23 mouse cellular contexts compared by ENCODE assay signal in genomic region chr11:61553015-61553754, GRCm38 (mm10). TPM values are rescaled to one million over a fixed set of nuclear protein-coding genes. Genes with fewer than 3 reads are reported as not detected.
DNase-seq lines count a peak whose midpoint lies in the region; TF ChIP-seq lines count a peak whose summit lies in the region.
"Had no signal": no experiment of that assay in that cellular context is flagged by ENCODE, and none has a peak within 500 bp of the region (broad histone marks: within the 10 kb centered on the region; RNA-seq: fewer than 3 reads in every experiment).

No protein-coding gene starts in this region.

- 58% methylated on average over 3 of the region's 3 CpGs for WGBS in heart, adult 2 months
- WGBS in heart, embryonic 10.5 days, result 82% methylated on average over 3 of the region's 3 CpGs
- WGBS in midbrain, embryonic 10.5 days, result 77% methylated on average over 3 of the region's 3 CpGs

- TF ChIP-seq POLR2A in heart, adult 2 months (IDR thresholded peaks at IDR 0.05; ENCODE audit: insufficient read depth, low read depth, low read length), result no peak

- peaks cover 10% of the 10 kb centered on the region for H3K4me1 ChIP-seq in heart, adult 2 months (ENCODE audit: control insufficient read depth, insufficient read depth, low read length)
- H3K4me1 ChIP-seq in heart, embryonic 10.5 days, result peaks cover 10% of the 10 kb centered on the region; the same call in 1 of the 2 replicates
- H3K4me1 ChIP-seq in midbrain, embryonic 10.5 days, result no peaks in the 10 kb centered on the region

- TF ChIP-seq CTCF in heart, adult 2 months (IDR thresholded peaks at IDR 0.05), result 0 out of 2 replicates have a peak, but pooled peaks have one; percentile 8

- peak overlapping the region; percentile 12; the same call in 1 of the 2 replicates for H3K27ac ChIP-seq in heart, adult 2 months
- H3K27ac ChIP-seq in heart, embryonic 10.5 days, result no peak overlapping the region
- H3K27ac ChIP-seq in midbrain, embryonic 10.5 days (replicated peaks), result no peak overlapping the region
- H3K27ac ChIP-seq: macrophage had no signal

- no peaks in the 10 kb centered on the region for H3K27me3 ChIP-seq in heart, adult 2 months (ENCODE audit: control insufficient read depth, insufficient read depth, low read length)
- no peaks in the 10 kb centered on the region for H3K27me3 ChIP-seq in heart, embryonic 10.5 days (ENCODE audit: insufficient read depth, poor library complexity, severe bottlenecking)
- no peaks in the 10 kb centered on the region for H3K27me3 ChIP-seq in midbrain, embryonic 10.5 days (ENCODE audit: low read depth, poor library complexity, severe bottlenecking)

- DNase-seq in heart, adult 2 months, result no peak
- no peak for DNase-seq in heart, embryonic 10.5 days (ENCODE audit: low spot score)
- peak; percentile 21 for DNase-seq in retina, postnatal 1 day
- no peak for DNase-seq in retina, embryonic 14.5 days (ENCODE audit: low spot score)
- peak; percentile 64 for DNase-seq in cerebellum, adult 8-10 months
- DNase-seq in fibroblast of lung, adult 2 months (ENCODE audit: low read depth), result peak; percentile 18
- DNase-seq in right cerebral cortex, adult 18-20 months, result no peak
- DNase-seq in midbrain, embryonic 10.5 days (ENCODE audit: low spot score), result no peak
- DNase-seq: adrenal gland, postnatal 14 days; gastrocnemius, postnatal 36 days; heart, postnatal 14 days; kidney, adult 8-10 months; kidney, postnatal 25 days; liver; lung, adult 18-20 months; midbrain, embryonic 14.5 days; spleen, adult 18-20 months; thymus, adult 18-20 months had no signal

- no peak overlapping the region for H3K4me3 ChIP-seq in heart, adult 2 months
- no peak overlapping the region for H3K4me3 ChIP-seq in heart, embryonic 10.5 days
- no peak overlapping the region for H3K4me3 ChIP-seq in midbrain, embryonic 10.5 days
- H3K4me3 ChIP-seq: erythroblast, embryonic 14.5 days; myocyte had no signal

- no peaks in the 10 kb centered on the region for H3K9me3 ChIP-seq in heart, embryonic 10.5 days
- H3K9me3 ChIP-seq in midbrain, embryonic 10.5 days (replicated peaks), result no peaks in the 10 kb centered on the region
- H3K9me3 ChIP-seq: G1E had no signal

- peaks cover 14% of the 10 kb centered on the region for H3K36me3 ChIP-seq in heart, adult 2 months (ENCODE audit: control insufficient read depth, insufficient read depth, low read length)
- H3K36me3 ChIP-seq in heart, embryonic 10.5 days, result 0 out of 2 replicates have a peak, but pooled peaks cover 4% of the 10 kb centered on the region
- 0 out of 2 replicates have a peak, but pooled peaks cover 5% of the 10 kb centered on the region for H3K36me3 ChIP-seq in midbrain, embryonic 10.5 days
- H3K36me3 ChIP-seq: G1E had no signal

- TF ChIP-seq EP300 in heart, adult 2 months (IDR thresholded peaks at IDR 0.05; ENCODE audit: insufficient read depth, low read depth, low read length), result no peak

- H3K9ac ChIP-seq in heart, adult 2 months (ENCODE audit: low read depth, low read length), result no peak overlapping the region

- peaks cover 13% of the 10 kb centered on the region for H3K79me2 ChIP-seq in heart, adult 2 months (replicated peaks; ENCODE audit: control insufficient read depth, insufficient read depth, low read length)

- intact Hi-C loops in heart, adult 2 months (cut with DNase I), result no loop called here

RNA-seq across cellular contexts. Expression of gene Epn2, which starts 26.3 kb away (rescaled TPM):
- 10 to 100 TPM; 23.1 to 24.9 TPM for total RNA-seq in heart, adult 2 months (2021)
- polyA plus RNA-seq in heart, adult 2 months (2012; rRNA removed), result 20.4 and 29.2 TPM in 2 replicates
- polyA plus RNA-seq in heart, embryonic 10.5 days (2016; fragmentation: Nextera tagmentation; extraction: Ambion mirVana), result 22.8 and 22.9 TPM in 2 replicates
- polyA plus RNA-seq in midbrain, embryonic 10.5 days (2016; fragmentation: Nextera tagmentation; extraction: Ambion mirVana), result 23.9 and 28.4 TPM in 2 replicates
- polyA plus RNA-seq: erythroblast, embryonic 14.5 days had no signal

RNA-seq across cellular contexts. Expression of gene B9d1, which starts 48.2 kb away (rescaled TPM):
- total RNA-seq in heart, adult 2 months (2021), result 1 to 10 TPM; 8.0 to 9.3 TPM
- polyA plus RNA-seq in heart, adult 2 months (2012; rRNA removed), result 10.6 and 15.6 TPM in 2 replicates
- 14.5 and 21.5 TPM in 2 replicates for polyA plus RNA-seq in heart, embryonic 10.5 days (2016; fragmentation: Nextera tagmentation; extraction: Ambion mirVana)
- 52.5 and 56.0 TPM in 2 replicates for polyA plus RNA-seq in midbrain, embryonic 10.5 days (2016; fragmentation: Nextera tagmentation; extraction: Ambion mirVana)
- total RNA-seq: neutrophil, adult 5-6 weeks had no signal

RNA-seq across cellular contexts. Expression of gene Mapk7, which starts 59.0 kb away (rescaled TPM):
- total RNA-seq in heart, adult 2 months (2021), result 1 to 10 TPM; 5.5 to 6.0 TPM
- 11.9 and 12.6 TPM in 2 replicates for polyA plus RNA-seq in heart, adult 2 months (2012; rRNA removed)
- polyA plus RNA-seq in heart, embryonic 10.5 days (2016; fragmentation: Nextera tagmentation; extraction: Ambion mirVana), result 42.7 and 49.1 TPM in 2 replicates
- polyA plus RNA-seq in midbrain, embryonic 10.5 days (2016; fragmentation: Nextera tagmentation; extraction: Ambion mirVana), result 89.2 and 94.6 TPM in 2 replicates

Comparison
In these comparisons a context has a peak if more than half of its experiments do, and no peak if none do; other contexts are left out.
1. DNase-seq: peak in retina, postnatal 1 day (single experiment), cerebellum, adult 8-10 months (single experiment) and fibroblast of lung, adult 2 months (single experiment); none in heart, adult 2 months (0 of 2), heart, embryonic 10.5 days (single experiment), retina, embryonic 14.5 days (single experiment), right cerebral cortex, adult 18-20 months (single experiment) and midbrain, embryonic 10.5 days (single experiment).